Mouse (Mus musculus) MEL (cell line): Measurements from ENCODE around the gene Camk1g. TPM values are rescaled to one million over a fixed set of nuclear protein-coding genes. Genes with fewer than 3 reads are reported as not detected.

Experiments used
- DNase-seq: peaks from one replicate; pipeline ENCODE4 v3.0.0; 2011; ENCODE audit warnings: low read depth, low spot score
- H3K27ac ChIP-seq: 2 replicates; pipeline ENCODE4 v1.5.1; 2012; ENCODE audit warnings: low read depth, mild to moderate bottlenecking, control low read depth, low read length, moderate library complexity; ENCODE audit not compliant: control insufficient read depth
- H3K27me3 ChIP-seq, 2 experiments: fragments of 150-350 bp in 1 of 2; sonication (generic) in 1 of 2; 2 replicates each; pipeline ENCODE4 v1.6.1; 2012; ENCODE audit warnings: low read length in 2 of 2, mild to moderate bottlenecking in 2 of 2, improper control_type of control experiment in 1 of 2, moderate library complexity in 1 of 2; ENCODE audit not compliant: insufficient read depth in 2 of 2, control insufficient read depth in 1 of 2
- H3K36me3 ChIP-seq, 2 experiments: 2 replicates each; pipeline ENCODE4 v1.6.1; 2012 to 2014; ENCODE audit warnings: low read length in 2 of 2, improper control_type of control experiment in 1 of 2, inconsistent platforms in 1 of 2, mild to moderate bottlenecking in 1 of 2; ENCODE audit not compliant: insufficient read depth in 2 of 2, control insufficient read depth in 1 of 2
- H3K4me1 ChIP-seq, 2 experiments: fragments of 150-350 bp in 1 of 2; sonication (generic) in 1 of 2; 2 replicates each; pipeline ENCODE4 v1.6.1; 2012; ENCODE audit warnings: low read length in 2 of 2, improper control_type of control experiment in 1 of 2, mild to moderate bottlenecking in 1 of 2; ENCODE audit not compliant: insufficient read depth in 2 of 2, control insufficient read depth in 1 of 2
- H3K4me3 ChIP-seq, 2 experiments: fragments of 150-350 bp in 1 of 2; sonication (generic) in 1 of 2; 2 replicates each; pipeline ENCODE4 v1.5.1; 2012; ENCODE audit warnings: low read depth in 2 of 2, low read length in 2 of 2, mild to moderate bottlenecking in 2 of 2, moderate library complexity in 2 of 2, control low read depth in 1 of 2, improper control_type of control experiment in 1 of 2; ENCODE audit not compliant: control insufficient read depth in 1 of 2, insufficient read depth in 1 of 2
- H3K79me2 ChIP-seq: 2 replicates; pipeline ENCODE4 v1.6.1; 2012; ENCODE audit warnings: mild to moderate bottlenecking, low read length, moderate library complexity; ENCODE audit not compliant: control insufficient read depth, poor library complexity, insufficient read depth
- H3K9ac ChIP-seq: 2 replicates; pipeline ENCODE4 v1.6.1; 2012; ENCODE audit warnings: low read depth, mild to moderate bottlenecking, control low read depth, low read length, moderate library complexity; ENCODE audit not compliant: control insufficient read depth, poor library complexity, severe bottlenecking
- H3K9me3 ChIP-seq: fragments of 150-350 bp; sonication (generic); replicated peaks from 2 replicates; pipeline ENCODE4 v1.6.1; 2012; ENCODE audit warnings: mild to moderate bottlenecking, low read length, improper control_type of control experiment, moderate library complexity; ENCODE audit not compliant: insufficient read depth
- CHD2 ChIP-seq: IDR thresholded peaks from 2 replicates; pipeline ENCODE4 v1.6.1; 2011; ENCODE audit warnings: low read length, improper control_type of control experiment
- CTCF ChIP-seq, 3 experiments: IDR thresholded peaks in 2 of 3; conservative IDR thresholded peaks in 1 of 3; 2 replicates each; pipeline ENCODE4 v1.5.1; 2011 to 2012; ENCODE audit warnings: low read length in 3 of 3, low read depth in 2 of 3, mild to moderate bottlenecking in 2 of 3, improper control_type of control experiment in 1 of 3, inconsistent platforms in 1 of 3, mixed read lengths in 1 of 3, moderate library complexity in 1 of 3; ENCODE audit not compliant: control insufficient read depth in 1 of 3, insufficient read depth in 1 of 3, poor library complexity in 1 of 3, severe bottlenecking in 1 of 3
- EP300 ChIP-seq, 2 experiments: IDR thresholded peaks; 2 replicates each; pipeline ENCODE4 v1.6.1; 2011; ENCODE audit warnings: improper control_type of control experiment in 2 of 2, low read length in 2 of 2, low read depth in 1 of 2, mild to moderate bottlenecking in 1 of 2
- GATA1 ChIP-seq: IDR thresholded peaks from 2 replicates; pipeline ENCODE4 v1.6.1; 2011; ENCODE audit warnings: low read depth, low read length, improper control_type of control experiment
- HCFC1 ChIP-seq: IDR thresholded peaks from 2 replicates; pipeline ENCODE4 v1.6.1; 2012; ENCODE audit warnings: low read depth, mild to moderate bottlenecking, inconsistent platforms, low read length, improper control_type of control experiment, moderate library complexity
- KAT2A ChIP-seq: conservative IDR thresholded peaks from 2 replicates; pipeline ENCODE4 v1.6.1; 2012; ENCODE audit warnings: low read depth, low read length, improper control_type of control experiment, inconsistent platforms
- MAX ChIP-seq: IDR thresholded peaks from 2 replicates; pipeline ENCODE4 v1.6.1; 2011; ENCODE audit warnings: low read length, improper control_type of control experiment
- MAZ ChIP-seq: IDR thresholded peaks from 2 replicates; pipeline ENCODE4 v1.6.1; 2012; ENCODE audit warnings: low read depth, mild to moderate bottlenecking, inconsistent platforms, low read length, improper control_type of control experiment
- MXI1 ChIP-seq: IDR thresholded peaks from 2 replicates; pipeline ENCODE4 v1.6.1; 2011; ENCODE audit warnings: mild to moderate bottlenecking, low read depth, low read length, improper control_type of control experiment
- NRF1 ChIP-seq: IDR thresholded peaks from 2 replicates; pipeline ENCODE4 v1.6.1; 2014; ENCODE audit warnings: low read depth, mild to moderate bottlenecking, inconsistent platforms, low read length, improper control_type of control experiment, moderate library complexity; ENCODE audit not compliant: poor library complexity, insufficient read depth, severe bottlenecking
- POLR2A ChIP-seq, 2 experiments: IDR thresholded peaks; 2 replicates each; pipeline ENCODE4 v1.6.1; 2011 to 2012; ENCODE audit warnings: low read length in 2 of 2, mild to moderate bottlenecking in 2 of 2, control low read depth in 1 of 2, improper control_type of control experiment in 1 of 2, low read depth in 1 of 2, moderate library complexity in 1 of 2; ENCODE audit not compliant: control insufficient read depth in 1 of 2, insufficient read depth in 1 of 2, poor library complexity in 1 of 2
- RCOR1 ChIP-seq: IDR thresholded peaks from 2 replicates; pipeline ENCODE4 v1.6.1; 2012; ENCODE audit warnings: low read depth, mild to moderate bottlenecking, inconsistent platforms, low read length, improper control_type of control experiment
- TBP ChIP-seq: IDR thresholded peaks from 2 replicates; pipeline ENCODE4 v1.8.0; 2011; ENCODE audit warnings: low read depth, low read length, improper control_type of control experiment
- UBTF ChIP-seq: IDR thresholded peaks from 2 replicates; pipeline ENCODE4 v1.6.1; 2012; ENCODE audit warnings: low read depth, mild to moderate bottlenecking, inconsistent platforms, low read length, improper control_type of control experiment, moderate library complexity, borderline replicate concordance; ENCODE audit not compliant: insufficient read depth
- USF1 ChIP-seq: IDR thresholded peaks from 2 replicates; pipeline ENCODE4 v1.6.1; 2014; ENCODE audit warnings: low read depth, mild to moderate bottlenecking, inconsistent platforms, low read length, improper control_type of control experiment, moderate library complexity
- USF2 ChIP-seq, 2 experiments: IDR thresholded peaks; 2 replicates each; pipeline ENCODE4 v1.6.1; 2011 to 2012; ENCODE audit warnings: improper control_type of control experiment in 2 of 2, low read length in 2 of 2, borderline replicate concordance in 1 of 2, inconsistent platforms in 1 of 2, low read depth in 1 of 2, mild to moderate bottlenecking in 1 of 2; ENCODE audit not compliant: insufficient read depth in 1 of 2
- ZKSCAN1 ChIP-seq: IDR thresholded peaks from 2 replicates; pipeline ENCODE4 v1.6.1; 2012; ENCODE audit warnings: low read depth, mild to moderate bottlenecking, inconsistent platforms, low read length, improper control_type of control experiment, moderate library complexity
- ZMIZ1 ChIP-seq: IDR thresholded peaks from 2 replicates; pipeline ENCODE4 v1.6.1; 2012; ENCODE audit warnings: low read depth, mild to moderate bottlenecking, inconsistent platforms, low read length, improper control_type of control experiment, moderate library complexity
- polyA plus RNA-seq, 2 experiments: library from polyadenylated mRNA; stranded (reverse) in 1 of 2; unstranded in 1 of 2; fragments of >175 nt in 1 of 2; fragments of >200 nt in 1 of 2; gene quantifications; 2 replicates each; pipeline versions ENCODE4 v1.2.1 to v1.2.4; 2012; ENCODE audit warnings: low replicate concordance in 2 of 2, low read depth in 1 of 2; ENCODE audit not compliant: insufficient read length in 2 of 2, insufficient read depth in 1 of 2, missing spikeins in 1 of 2
- total RNA-seq: library from RNA; depleted of rRNA; stranded (reverse); fragments of 300-350 nt; gene quantifications from 2 replicates; pipeline ENCODE4 v1.2.3, GENCODE M21; 2012

Gene Camk1g
- total and polyA plus RNA-seq, 3 experiments, result not detected

GRCm38 (mm10) chr1:193361181-193361580, 8.9 kb downstream of the Camk1g start (continued):
- TF ChIP-seq RCOR1, result no peak

GRCm38 (mm10) chr1:193359199-193359598, 10.9 kb downstream of the Camk1g start:
- TF ChIP-seq HCFC1 (no peak), UBTF (no peak), MXI1 (no peak), EP300 (IDR thresholded peaks at IDR 0.05; ENCODE audit: low read depth in 1 of 2, low read length in 2 of 2) (no peak), MAZ (no peak), NRF1 (no peak), ZMIZ1 (no peak), KAT2A (no peak), TBP (no peak), ZKSCAN1 (no peak), CHD2 (no peak), USF1 (no peak), USF2 (IDR thresholded peaks at IDR 0.05; ENCODE audit: borderline replicate concordance in 1 of 2, insufficient read depth in 1 of 2, low read depth in 1 of 2, low read length in 2 of 2) (no peak)
- DNase-seq, result no peak
- Histone ChIP-seq H3K27ac (no peak overlapping the region), H3K9me3 (no peaks in the 10 kb centered on the region), H3K4me3 (no peak overlapping the region), H3K9ac (no peak overlapping the region), H3K79me2 (no peaks in the 10 kb centered on the region), H3K4me1 (no peaks in the 10 kb centered on the region), H3K27me3 (no peaks in the 10 kb centered on the region), H3K36me3 (no peaks in the 10 kb centered on the region)

GRCm38 (mm10) chr1:193351583-193351982, 18.5 kb downstream of the Camk1g start:
- H3K27me3 ChIP-seq, result no peaks in the 10 kb centered on the region
- H3K9ac ChIP-seq, result no peak overlapping the region
- H3K27ac ChIP-seq, result no peak overlapping the region
- H3K4me1 ChIP-seq, result no peaks in the 10 kb centered on the region
- no peaks in the 10 kb centered on the region for H3K79me2 ChIP-seq
- TF ChIP-seq GATA1, result no peak
- TF ChIP-seq POLR2A (IDR thresholded peaks at IDR 0.05; ENCODE audit: control insufficient read depth in 1 of 2, insufficient read depth in 1 of 2, low read depth in 1 of 2, low read length in 2 of 2, poor library complexity in 1 of 2), result no peak
- TF ChIP-seq MAX, result no peak
- no peak for TF ChIP-seq UBTF
- TF ChIP-seq CTCF (IDR thresholded peaks at IDR 0.05 in 2 of 3, conservative IDR thresholded peaks at IDR 0.05 in 1 of 3; ENCODE audit: control insufficient read depth in 1 of 3, insufficient read depth in 1 of 3, low read depth in 2 of 3, low read length in 3 of 3, poor library complexity in 1 of 3, severe bottlenecking in 1 of 3), result no peak
- no peak for TF ChIP-seq NRF1
- no peak for DNase-seq
- H3K4me3 ChIP-seq, result no peak overlapping the region
- no peaks in the 10 kb centered on the region for H3K36me3 ChIP-seq
- no peaks in the 10 kb centered on the region for H3K9me3 ChIP-seq
